Mouse (Mus musculus): ENCODE results near the gene Serpina6. TPM values are rescaled to one million over a fixed set of nuclear protein-coding genes. Genes with fewer than 3 reads are reported as not detected.

Gene Serpina6
- total RNA-seq, 1 experiment from 2014 or later = 0.39 TPM

GRCm38 (mm10) chr12:103655123-103656044 is 1.6 kb downstream of the Serpina6 start:
- DNase-seq = no peak

GRCm38 (mm10) chr12:103653836-103654235 is 3.2 kb downstream of the Serpina6 start:
- DNase-seq = no peak

- DNase-seq = no peak
Measured at GRCm38 (mm10) chr12:103646314-103646713, 10.7 kb downstream of the Serpina6 start.

- no peak for DNase-seq
Measured at GRCm38 (mm10) chr12:103644601-103645000, 12.4 kb downstream of the Serpina6 start.

- no peak for DNase-seq
Measured at GRCm38 (mm10) chr12:103643818-103644217, 13.2 kb downstream of the Serpina6 start.

GRCm38 (mm10) chr12:103643336-103643735 is 13.7 kb downstream of the Serpina6 start:
- DNase-seq = peak; percentile 89

GRCm38 (mm10) chr12:103635846-103636245 is 21.2 kb downstream of the Serpina6 start:
- DNase-seq = no peak

- DNase-seq = no peak
Measured at GRCm38 (mm10) chr12:103634430-103634829, 22.6 kb downstream of the Serpina6 start.

GRCm38 (mm10) chr12:103631203-103631612 is 25.8 kb downstream of the Serpina6 start, which contains the start of gene Serpina10:
Gene Serpina10, minus strand, starts transcription at chr12:103631444.
- DNase-seq = no peak

- DNase-seq = no peak
Measured at GRCm38 (mm10) chr12:103616860-103617261, 40.2 kb downstream of the Serpina6 start.

- DNase-seq = no peak
Measured at GRCm38 (mm10) chr12:103615734-103616133, 41.3 kb downstream of the Serpina6 start.

- DNase-seq = no peak
Measured at GRCm38 (mm10) chr12:103615141-103615540, 41.9 kb downstream of the Serpina6 start.

- no peak for DNase-seq
Measured at GRCm38 (mm10) chr12:103601839-103602238, 55.2 kb downstream of the Serpina6 start.

- no peak for DNase-seq
Measured at GRCm38 (mm10) chr12:103600364-103600763, 56.6 kb downstream of the Serpina6 start.

- no peak for DNase-seq
Measured at GRCm38 (mm10) chr12:103598411-103598810, 58.6 kb downstream of the Serpina6 start.

Other genes starting within 250 kb of the Serpina6 start
- gene 9330161L09Rik, start 249.4 kb downstream of the Serpina6 start, total RNA-seq (2021) = 1.3 and 1.6 TPM in 2 replicates
- 109 TPM in 2 replicates for gene Ddx24, start 231.4 kb downstream of the Serpina6 start, total RNA-seq (2021)
- gene Ifi27, start 223.0 kb downstream of the Serpina6 start, total RNA-seq (2021) = 843 and 1,153 TPM in 2 replicates
- gene Ifi27l2a, start 213.5 kb downstream of the Serpina6 start, total RNA-seq (2021) = 30.3 and 36.9 TPM in 2 replicates
- not detected in 2 replicates for gene Ifi27l2b, start 200.0 kb downstream of the Serpina6 start, total RNA-seq (2021)
- 5.3 and 5.4 TPM in 2 replicates for gene Ppp4r4, start 124.9 kb downstream of the Serpina6 start, total RNA-seq (2021)
- gene Serpina10, start 25.8 kb downstream of the Serpina6 start, total RNA-seq (2021) = 0.36 and 2.9 TPM in 2 replicates
- gene Serpina16, start 18.9 kb upstream of the Serpina6 start, total RNA-seq (2021) = not detected in 2 replicates
- not detected in 2 replicates for gene Serpina1f, start 38.3 kb upstream of the Serpina6 start, total RNA-seq (2021)
- gene Serpina1d, start 116.4 kb upstream of the Serpina6 start, total RNA-seq (2021) = 0.24 and 34.4 TPM in 2 replicates
- gene Serpina1b, start 173.2 kb upstream of the Serpina6 start, total RNA-seq (2021) = 0.24 and 60.8 TPM in 2 replicates
- gene Serpina1a, start 206.3 kb upstream of the Serpina6 start, total RNA-seq (2021) = 0.46 and 28.4 TPM in 2 replicates
- 41.5 TPM in 1 of 2 replicates, not detected in the other for gene Serpina1c, start 247.7 kb upstream of the Serpina6 start, total RNA-seq (2021)

Data from adrenal gland, postnatal 25 days (tissue).